Mouse (Mus musculus) layer of hippocampus, adult 11-12 months (tissue): Measurements from ENCODE around the gene Gm1043.
A peak's percentile ranks its signal among the peaks of the same experiment; 100 is the strongest.

Source experiments
- DNase-seq: peaks from one replicate; pipeline ENCODE4 v3.0.0; 2022; ENCODE audit warnings: low spot score

Gene Gm1043

GRCm38 (mm10) chr5:37243169-37243886 is 158.2 kb downstream of the Gm1043 start:
- peak; percentile 32 for DNase-seq

GRCm38 (mm10) chr5:37244161-37244560 is 159.0 kb downstream of the Gm1043 start:
- peak; percentile 62 for DNase-seq

GRCm38 (mm10) chr5:37244666-37245242 is 159.6 kb downstream of the Gm1043 start:
- DNase-seq: no peak

- peak; percentile 74 for DNase-seq
Observed at GRCm38 (mm10) chr5:37245651-37246050, 160.5 kb downstream of the Gm1043 start.

GRCm38 (mm10) chr5:37246138-37246910 is 161.2 kb downstream of the Gm1043 start:
- no peak for DNase-seq

- DNase-seq: no peak
Observed at GRCm38 (mm10) chr5:37247456-37247855, 162.3 kb downstream of the Gm1043 start.

- DNase-seq: no peak
Observed at GRCm38 (mm10) chr5:37248870-37249269, 163.7 kb downstream of the Gm1043 start.

- no peak for DNase-seq
Observed at GRCm38 (mm10) chr5:37251596-37251995, 166.4 kb downstream of the Gm1043 start.

GRCm38 (mm10) chr5:37252101-37252804 is 167.1 kb downstream of the Gm1043 start:
- no peak for DNase-seq

GRCm38 (mm10) chr5:37254523-37254922 is 169.4 kb downstream of the Gm1043 start:
- no peak for DNase-seq

- DNase-seq: no peak
Observed at GRCm38 (mm10) chr5:37256823-37257222, 171.7 kb downstream of the Gm1043 start.

- DNase-seq: no peak
Observed at GRCm38 (mm10) chr5:37257243-37257642, 172.1 kb downstream of the Gm1043 start.

GRCm38 (mm10) chr5:37261734-37262133 is 176.6 kb downstream of the Gm1043 start:
- DNase-seq: no peak

- no peak for DNase-seq
Observed at GRCm38 (mm10) chr5:37263816-37264215, 178.6 kb downstream of the Gm1043 start.
